In genomic region chr9:52366046-52366445, GRCm38 (mm10) we compare ENCODE assay signal across 25 mouse cellular contexts.
DNase-seq lines count a peak whose midpoint lies in the region; ATAC-seq and TF ChIP-seq lines count a peak whose summit lies in the region.
"Had no signal": no experiment of that assay in that cellular context is flagged by ENCODE, and none has a peak within 500 bp of the region (broad histone marks: within the 10 kb centered on the region; RNA-seq: fewer than 3 reads in every experiment).

No protein-coding gene starts in this region.

- no peaks in the 10 kb centered on the region for H3K36me3 ChIP-seq in hindbrain, embryonic 14.5 days (replicated peaks; ENCODE audit: control insufficient read depth, insufficient read depth)
- no peaks in the 10 kb centered on the region for H3K36me3 ChIP-seq in hindbrain, embryonic 11.5 days (ENCODE audit: control insufficient read depth, insufficient read depth, low read length)
- H3K36me3 ChIP-seq in midbrain, postnatal 0 days (ENCODE audit: insufficient read depth, low read length), result no peaks in the 10 kb centered on the region
- H3K36me3 ChIP-seq in midbrain, embryonic 10.5 days, result no peaks in the 10 kb centered on the region
- H3K36me3 ChIP-seq: embryonic facial prominence, embryonic 12.5 days; embryonic facial prominence, embryonic 15.5 days; G1E had no signal

- H3K27me3 ChIP-seq in hindbrain, embryonic 14.5 days (ENCODE audit: control insufficient read depth, insufficient read depth, low read length), result no peaks in the 10 kb centered on the region
- H3K27me3 ChIP-seq in hindbrain, embryonic 11.5 days (ENCODE audit: control insufficient read depth, insufficient read depth, low read length), result no peaks in the 10 kb centered on the region
- no peaks in the 10 kb centered on the region for H3K27me3 ChIP-seq in midbrain, postnatal 0 days (ENCODE audit: insufficient read depth, low read length)
- H3K27me3 ChIP-seq in midbrain, embryonic 10.5 days (ENCODE audit: low read depth, poor library complexity, severe bottlenecking), result no peaks in the 10 kb centered on the region
- H3K27me3 ChIP-seq: CH12.LX; embryonic facial prominence, embryonic 12.5 days; embryonic facial prominence, embryonic 15.5 days had no signal

- peak overlapping the region; percentile 48 for H3K27ac ChIP-seq in hindbrain, embryonic 14.5 days
- H3K27ac ChIP-seq in hindbrain, embryonic 11.5 days (ENCODE audit: low read depth, low read length), result no peak overlapping the region
- no peak overlapping the region for H3K27ac ChIP-seq in midbrain, postnatal 0 days (ENCODE audit: low read depth, low read length)
- H3K27ac ChIP-seq in midbrain, embryonic 10.5 days (replicated peaks), result no peak overlapping the region
- H3K27ac ChIP-seq: embryonic facial prominence, embryonic 12.5 days; embryonic facial prominence, embryonic 15.5 days; gastrocnemius, adult 2 months had no signal

- peaks cover 14% of the 10 kb centered on the region; the same call in 1 of the 2 replicates for H3K4me1 ChIP-seq in hindbrain, embryonic 14.5 days (replicated peaks; ENCODE audit: control insufficient read depth, insufficient read depth, low read length)
- H3K4me1 ChIP-seq in hindbrain, embryonic 11.5 days (replicated peaks; ENCODE audit: control insufficient read depth, insufficient read depth, low read length), result no peaks in the 10 kb centered on the region
- 0 out of 2 replicates have a peak, but pooled peaks cover 2% of the 10 kb centered on the region for H3K4me1 ChIP-seq in midbrain, postnatal 0 days (ENCODE audit: insufficient read depth, low read length)
- no peaks in the 10 kb centered on the region for H3K4me1 ChIP-seq in midbrain, embryonic 10.5 days
- H3K4me1 ChIP-seq: embryonic facial prominence, embryonic 12.5 days; embryonic facial prominence, embryonic 15.5 days had no signal

- H3K4me2 ChIP-seq in hindbrain, embryonic 14.5 days (replicated peaks), result no peak overlapping the region
- H3K4me2 ChIP-seq in hindbrain, embryonic 11.5 days (replicated peaks; ENCODE audit: low read depth, low read length), result no peak overlapping the region
- H3K4me2 ChIP-seq in midbrain, postnatal 0 days (ENCODE audit: low read depth, low read length, poor library complexity, severe bottlenecking), result no peak overlapping the region
- H3K4me2 ChIP-seq: embryonic facial prominence, embryonic 12.5 days; embryonic facial prominence, embryonic 15.5 days; heart, embryonic 11.5 days had no signal

- DNase-seq in hindbrain, embryonic 14.5 days (ENCODE audit: low spot score), result no peak
- no peak for DNase-seq in hindbrain, embryonic 11.5 days (ENCODE audit: low spot score)
- DNase-seq in left cerebral cortex, postnatal 4 days, result peak; percentile 2
- no peak for DNase-seq in left cerebral cortex, postnatal 36 days (ENCODE audit: low spot score in 2 of 2)
- peak; percentile 49 for DNase-seq in midbrain, postnatal 0 days (ENCODE audit: low spot score)
- no peak for DNase-seq in midbrain, embryonic 10.5 days (ENCODE audit: low spot score)
- no peak for DNase-seq in kidney, postnatal 10 days
- DNase-seq: adrenal gland, postnatal 10 days; adrenal gland, postnatal 36 days; B cell, adult 2 months; cerebellum, adult 11 months; cerebellum, adult 2 months; cerebellum, adult 9-11 months; cerebellum, postnatal 36 days; forebrain, postnatal 0 days; gastrocnemius, adult 2 months; gastrocnemius, postnatal 14 days; heart, adult 11 months had no signal

- ATAC-seq in hindbrain, embryonic 14.5 days (ENCODE audit: low FRiP score), result no peak
- ATAC-seq in hindbrain, embryonic 11.5 days (ENCODE audit: low FRiP score), result no peak
- no peak for ATAC-seq in midbrain, postnatal 0 days (ENCODE audit: low FRiP score)
- ATAC-seq: forebrain, embryonic 14.5 days; forebrain, postnatal 0 days; Patski had no signal

- intact Hi-C loops in left cerebral cortex, postnatal 4 days (cut with DNase I), result no loop called here
- intact Hi-C loops in left cerebral cortex, postnatal 36 days (cut with DNase I), result no loop called here

- H3K9ac ChIP-seq in hindbrain, embryonic 14.5 days, result no peak overlapping the region
- H3K9ac ChIP-seq in hindbrain, embryonic 11.5 days (ENCODE audit: low read depth, low read length), result no peak overlapping the region
- no peak overlapping the region for H3K9ac ChIP-seq in midbrain, postnatal 0 days (replicated peaks; ENCODE audit: low read length, poor library complexity, severe bottlenecking)
- H3K9ac ChIP-seq: embryonic facial prominence, embryonic 12.5 days; embryonic facial prominence, embryonic 15.5 days; forebrain, postnatal 0 days had no signal

- no peak for TF ChIP-seq CTCF in midbrain, postnatal 0 days (IDR thresholded peaks at IDR 0.05)

- no peaks in the 10 kb centered on the region for H3K9me3 ChIP-seq in hindbrain, embryonic 14.5 days (ENCODE audit: control insufficient read depth, low read length)
- no peaks in the 10 kb centered on the region for H3K9me3 ChIP-seq in hindbrain, embryonic 11.5 days (ENCODE audit: control insufficient read depth, low read length)
- no peaks in the 10 kb centered on the region for H3K9me3 ChIP-seq in midbrain, postnatal 0 days (ENCODE audit: low read length)
- H3K9me3 ChIP-seq in midbrain, embryonic 10.5 days (replicated peaks), result no peaks in the 10 kb centered on the region
- H3K9me3 ChIP-seq: embryonic facial prominence, embryonic 12.5 days; embryonic facial prominence, embryonic 15.5 days; G1E had no signal

- no peak overlapping the region for H3K4me3 ChIP-seq in hindbrain, embryonic 14.5 days (replicated peaks; ENCODE audit: low read length)
- no peak overlapping the region for H3K4me3 ChIP-seq in hindbrain, embryonic 11.5 days (ENCODE audit: low read depth, low read length)
- H3K4me3 ChIP-seq in midbrain, postnatal 0 days (ENCODE audit: low read depth, low read length), result no peak overlapping the region
- H3K4me3 ChIP-seq in midbrain, embryonic 10.5 days, result no peak overlapping the region
- H3K4me3 ChIP-seq: embryonic facial prominence, embryonic 12.5 days; embryonic facial prominence, embryonic 15.5 days; gastrocnemius, adult 2 months had no signal

- 42% methylated on average over 9 of the region's 9 CpGs for WGBS in hindbrain, embryonic 14.5 days
- 56% methylated on average over 9 of the region's 9 CpGs for WGBS in hindbrain, embryonic 11.5 days
- 54% methylated on average over 9 of the region's 9 CpGs for WGBS in midbrain, postnatal 0 days
- 65% methylated on average over 9 of the region's 9 CpGs for WGBS in midbrain, embryonic 10.5 days

Comparison
In these comparisons a context has a peak if more than half of its experiments do, and no peak if none do; other contexts are left out.
1. DNase-seq: peak in left cerebral cortex, postnatal 4 days (single experiment) and midbrain, postnatal 0 days (single experiment); none in hindbrain, embryonic 14.5 days (single experiment), hindbrain, embryonic 11.5 days (single experiment), left cerebral cortex, postnatal 36 days (0 of 2), midbrain, embryonic 10.5 days (single experiment) and kidney, postnatal 10 days (single experiment).